Mouse (Mus musculus) hindbrain, embryonic 10.5 days (tissue): ENCODE data around the gene Adtrp. TPM values are rescaled to one million over a fixed set of nuclear protein-coding genes. Genes with fewer than 3 reads are reported as not detected.

Experiments used
- DNase-seq: peaks from one replicate; pipeline ENCODE4 v3.0.0-alpha.2; 2017; ENCODE audit warnings: low spot score
- H3K27ac ChIP-seq: fragments of 300-500 bp; sonication (generic); 2 replicates; pipeline ENCODE4 v1.5.1; 2016; ENCODE audit warnings: mild to moderate bottlenecking, moderate library complexity
- H3K27me3 ChIP-seq: fragments of 300-500 bp; sonication (generic); 2 replicates; pipeline ENCODE4 v1.6.1; 2016; ENCODE audit warnings: mild to moderate bottlenecking; ENCODE audit not compliant: poor library complexity, insufficient read depth, severe bottlenecking
- H3K36me3 ChIP-seq: fragments of 300-500 bp; sonication (generic); 2 replicates; pipeline ENCODE4 v1.6.1; 2016; ENCODE audit warnings: mild to moderate bottlenecking, moderate library complexity
- H3K4me1 ChIP-seq: fragments of 300-500 bp; sonication (generic); replicated peaks from 2 replicates; pipeline ENCODE4 v1.6.1; 2016; ENCODE audit warnings: mild to moderate bottlenecking
- H3K4me3 ChIP-seq: fragments of 300-500 bp; sonication (generic); 2 replicates; pipeline ENCODE4 v1.5.1; 2016; ENCODE audit warnings: mild to moderate bottlenecking, moderate library complexity
- H3K9me3 ChIP-seq: fragments of 300-500 bp; sonication (generic); 2 replicates; pipeline ENCODE4 v1.6.1; 2016; ENCODE audit warnings: mild to moderate bottlenecking, moderate library complexity
- WGBS: fragments of 180-500 bp; shearing (Covaris S2); methylation state at CpG from one replicate; pipeline ENCODE4 v1.1.7; 2016; 5-methylcytosine and 5-hydroxymethylcytosine counted together
- polyA plus RNA-seq: library from polyadenylated mRNA; unstranded; fragments of >200 nt; fragmentation: Nextera tagmentation; extraction: Ambion mirVana; gene quantifications from 2 replicates; pipeline ENCODE4 v1.2.1, GENCODE M21; 2016

The Adtrp gene
- polyA plus RNA-seq, 1 experiment from 2014 or later, result not detected

- WGBS, result 72% methylated on average over 5 of the region's 5 CpGs
- Histone ChIP-seq H3K36me3 (no peaks in the 10 kb centered on the region), H3K4me3 (no peak overlapping the region), H3K27ac (no peak overlapping the region), H3K27me3 (no peaks in the 10 kb centered on the region), H3K4me1 (no peaks in the 10 kb centered on the region), H3K9me3 (0 out of 2 replicates have a peak, but pooled peaks cover 2% of the 10 kb centered on the region)
- DNase-seq, result no peak
Measured at GRCm38 (mm10) chr13:41865071-41865470, 17.6 kb upstream of the Adtrp start.

- no peak for DNase-seq
- 92% methylated on average over 15 of the region's 15 CpGs for WGBS
Measured at GRCm38 (mm10) chr13:41860603-41861405, 13.3 kb upstream of the Adtrp start.

GRCm38 (mm10) chr13:41855206-41856185, 8.0 kb upstream of the Adtrp start:
- no peak overlapping the region for H3K4me3 ChIP-seq
- H3K9me3 ChIP-seq, result 0 out of 2 replicates have a peak, but pooled peaks cover under 1% of the 10 kb centered on the region
- 76% methylated on average over 13 of the region's 13 CpGs for WGBS
- no peaks in the 10 kb centered on the region for H3K27me3 ChIP-seq
- H3K4me1 ChIP-seq, result peaks cover 7% of the 10 kb centered on the region; the same call in 1 of the 2 replicates
- no peaks in the 10 kb centered on the region for H3K36me3 ChIP-seq
- DNase-seq, result no peak
- no peak overlapping the region for H3K27ac ChIP-seq

More at GRCm38 (mm10) chr13:41860603-41861405, 13.3 kb upstream of the Adtrp start:
- Histone ChIP-seq H3K4me1 (peaks cover 2% of the 10 kb centered on the region; the same call in 1 of the 2 replicates), H3K27ac (no peak overlapping the region), H3K4me3 (no peak overlapping the region), H3K36me3 (no peaks in the 10 kb centered on the region), H3K27me3 (no peaks in the 10 kb centered on the region), H3K9me3 (0 out of 2 replicates have a peak, but pooled peaks cover 2% of the 10 kb centered on the region)

- H3K27ac ChIP-seq, result no peak overlapping the region
- no peaks in the 10 kb centered on the region for H3K27me3 ChIP-seq
- no peak for DNase-seq
- no peaks in the 10 kb centered on the region for H3K36me3 ChIP-seq
- H3K9me3 ChIP-seq, result no peaks in the 10 kb centered on the region
- no peak overlapping the region for H3K4me3 ChIP-seq
- peaks cover 5% of the 10 kb centered on the region; the same call in 1 of the 2 replicates for H3K4me1 ChIP-seq
- WGBS, result 69% methylated on average over 3 of the region's 3 CpGs
Measured at GRCm38 (mm10) chr13:41850727-41851378, 3.4 kb upstream of the Adtrp start.

GRCm38 (mm10) chr13:41846516-41846915, 968 bp downstream of the Adtrp start:
- Histone ChIP-seq H3K36me3 (no peaks in the 10 kb centered on the region), H3K4me3 (no peak overlapping the region), H3K9me3 (no peaks in the 10 kb centered on the region), H3K27ac (no peak overlapping the region), H3K27me3 (no peaks in the 10 kb centered on the region), H3K4me1 (no peaks in the 10 kb centered on the region; the same call in 1 of the 2 replicates)
- 84% methylated on average over 5 of the region's 5 CpGs for WGBS
- no peak for DNase-seq

GRCm38 (mm10) chr13:41845013-41845412, 2.5 kb downstream of the Adtrp start:
- no peak for DNase-seq
- 90% methylated on average over 5 of the region's 5 CpGs for WGBS

GRCm38 (mm10) chr13:41844071-41844470, 3.4 kb downstream of the Adtrp start:
- no peaks in the 10 kb centered on the region for H3K4me1 ChIP-seq
- DNase-seq, result no peak
- H3K36me3 ChIP-seq, result no peaks in the 10 kb centered on the region
- no peaks in the 10 kb centered on the region for H3K9me3 ChIP-seq
- H3K27ac ChIP-seq, result no peak overlapping the region
- no peak overlapping the region for H3K4me3 ChIP-seq
- 84% methylated on average over 4 of the region's 4 CpGs for WGBS
- H3K27me3 ChIP-seq, result no peaks in the 10 kb centered on the region

More at GRCm38 (mm10) chr13:41845013-41845412, 2.5 kb downstream of the Adtrp start:
- Histone ChIP-seq H3K36me3 (no peaks in the 10 kb centered on the region), H3K9me3 (no peaks in the 10 kb centered on the region), H3K4me3 (no peak overlapping the region), H3K4me1 (no peaks in the 10 kb centered on the region), H3K27me3 (no peaks in the 10 kb centered on the region), H3K27ac (no peak overlapping the region)

- no peak overlapping the region for H3K27ac ChIP-seq
- H3K36me3 ChIP-seq, result no peaks in the 10 kb centered on the region
- H3K9me3 ChIP-seq, result no peaks in the 10 kb centered on the region
- no peaks in the 10 kb centered on the region for H3K4me1 ChIP-seq
- no peak overlapping the region for H3K4me3 ChIP-seq
- H3K27me3 ChIP-seq, result no peaks in the 10 kb centered on the region
- WGBS, result 94% methylated on average over 8 of the region's 8 CpGs
- no peak for DNase-seq
Measured at GRCm38 (mm10) chr13:41833614-41834139, 13.8 kb downstream of the Adtrp start.

GRCm38 (mm10) chr13:41828296-41828754, 19.2 kb downstream of the Adtrp start:
- H3K27ac ChIP-seq, result no peak overlapping the region
- H3K4me1 ChIP-seq, result no peaks in the 10 kb centered on the region
- 94% methylated on average over 8 of the region's 8 CpGs for WGBS
- H3K27me3 ChIP-seq, result no peaks in the 10 kb centered on the region
- H3K9me3 ChIP-seq, result no peaks in the 10 kb centered on the region
- H3K36me3 ChIP-seq, result no peaks in the 10 kb centered on the region
- H3K4me3 ChIP-seq, result no peak overlapping the region
- no peak for DNase-seq

GRCm38 (mm10) chr13:41827581-41827980, 19.9 kb downstream of the Adtrp start:
- WGBS, result 92% methylated on average over 5 of the region's 5 CpGs

GRCm38 (mm10) chr13:41825379-41825966, 22.0 kb downstream of the Adtrp start:
- Histone ChIP-seq H3K9me3 (no peaks in the 10 kb centered on the region), H3K27ac (no peak overlapping the region), H3K4me1 (no peaks in the 10 kb centered on the region), H3K4me3 (no peak overlapping the region), H3K36me3 (no peaks in the 10 kb centered on the region), H3K27me3 (no peaks in the 10 kb centered on the region)
- WGBS, result 76% methylated on average over 11 of the region's 11 CpGs
- no peak for DNase-seq

More at GRCm38 (mm10) chr13:41827581-41827980, 19.9 kb downstream of the Adtrp start:
- H3K4me1 ChIP-seq, result no peaks in the 10 kb centered on the region
- H3K27ac ChIP-seq, result no peak overlapping the region
- no peaks in the 10 kb centered on the region for H3K27me3 ChIP-seq
- H3K36me3 ChIP-seq, result no peaks in the 10 kb centered on the region
- H3K4me3 ChIP-seq, result no peak overlapping the region
- H3K9me3 ChIP-seq, result no peaks in the 10 kb centered on the region
- no peak for DNase-seq

GRCm38 (mm10) chr13:41823077-41823476, 24.4 kb downstream of the Adtrp start:
- H3K4me1 ChIP-seq, result no peaks in the 10 kb centered on the region
- H3K27ac ChIP-seq, result no peak overlapping the region
- WGBS, result 85% methylated on average over 3 of the region's 3 CpGs
- no peak for DNase-seq
- H3K9me3 ChIP-seq, result no peaks in the 10 kb centered on the region
- H3K27me3 ChIP-seq, result no peaks in the 10 kb centered on the region
- H3K36me3 ChIP-seq, result no peaks in the 10 kb centered on the region
- no peak overlapping the region for H3K4me3 ChIP-seq
